9 mouse cellular contexts compared by ENCODE assay signal in the genomic region with DNA sequence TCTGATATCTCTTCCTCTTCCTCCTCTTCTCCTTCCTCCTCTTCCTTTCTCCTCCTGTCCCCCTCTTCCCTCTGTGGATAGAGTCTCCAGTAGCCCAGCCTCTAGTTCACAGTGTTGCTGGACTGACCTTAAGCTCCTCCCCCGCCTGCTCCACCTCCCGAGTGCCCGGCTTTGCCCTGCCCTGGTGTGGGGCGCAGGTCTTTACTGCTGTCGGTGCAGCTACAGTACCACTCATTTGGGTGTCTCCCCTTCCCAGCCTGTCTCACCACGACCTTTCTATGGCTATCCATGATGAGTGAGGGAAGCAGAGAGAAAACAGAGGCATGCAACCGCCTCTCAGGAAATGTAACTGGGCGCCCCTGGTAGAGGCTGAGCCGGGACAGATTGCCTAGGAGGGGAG. TPM values are rescaled to one million over a fixed set of nuclear protein-coding genes. Genes with fewer than 3 reads are reported as not detected.
DNase-seq lines count a peak whose midpoint lies in the region; ATAC-seq and TF ChIP-seq lines count a peak whose summit lies in the region.
"Had no signal": no experiment of that assay in that cellular context is flagged by ENCODE, and none has a peak within 500 bp of the region (broad histone marks: within the 10 kb centered on the region; RNA-seq: fewer than 3 reads in every experiment).

No protein-coding gene starts in this region.

- ATAC-seq in embryonic facial prominence, embryonic 11.5 days (replicated peaks; ENCODE audit: insufficient number of reproducible peaks, low FRiP score, low TSS enrichment, low read depth), result no peak
- no peak for ATAC-seq in limb, embryonic 11.5 days (ENCODE audit: insufficient number of reproducible peaks, low FRiP score, low TSS enrichment, low read depth)

- no peak overlapping the region for H3K4me3 ChIP-seq in embryonic facial prominence, embryonic 11.5 days (ENCODE audit: low read depth, low read length)
- H3K4me3 ChIP-seq in limb, embryonic 11.5 days (ENCODE audit: low read depth, low read length), result no peak overlapping the region
- H3K4me3 ChIP-seq in myocyte, result peak overlapping the region; percentile 6

- 12% methylated on average over 9 of the region's 9 CpGs for whole genome bisulfite sequencing in embryonic facial prominence, embryonic 11.5 days
- WGBS in limb, embryonic 11.5 days, result 15% methylated on average over 9 of the region's 9 CpGs

- H3K4me2 ChIP-seq in embryonic facial prominence, embryonic 11.5 days (ENCODE audit: low read depth, low read length), result no peak overlapping the region; the same call in 1 of the 2 replicates
- peak overlapping the region; percentile 25; the same call in 1 of the 2 replicates for H3K4me2 ChIP-seq in limb, embryonic 11.5 days (ENCODE audit: low read depth, severe bottlenecking)
- H3K4me2 ChIP-seq in myocyte (ENCODE audit: low read depth), result peak overlapping the region; percentile 69

- H3K36me3 ChIP-seq in embryonic facial prominence, embryonic 11.5 days (replicated peaks; ENCODE audit: control insufficient read depth, insufficient read depth, low read depth, low read length), result no peaks in the 10 kb centered on the region
- H3K36me3 ChIP-seq in limb, embryonic 11.5 days (ENCODE audit: control insufficient read depth, insufficient read depth, low read length), result no peaks in the 10 kb centered on the region
- no peaks in the 10 kb centered on the region for H3K36me3 ChIP-seq in myocyte (ENCODE audit: control insufficient read depth, insufficient read depth)
- H3K36me3 ChIP-seq: G1E had no signal

- H3K9me3 ChIP-seq in embryonic facial prominence, embryonic 11.5 days (replicated peaks; ENCODE audit: control insufficient read depth, low read length), result no peaks in the 10 kb centered on the region
- no peaks in the 10 kb centered on the region for H3K9me3 ChIP-seq in limb, embryonic 11.5 days (ENCODE audit: control insufficient read depth, low read length)
- H3K9me3 ChIP-seq: G1E had no signal

- no peak overlapping the region for H3ac ChIP-seq in myocyte (ENCODE audit: control insufficient read depth, insufficient read length)

- peaks cover 14% of the 10 kb centered on the region for H3K4me1 ChIP-seq in embryonic facial prominence, embryonic 11.5 days (ENCODE audit: control insufficient read depth, insufficient read depth, low read length)
- H3K4me1 ChIP-seq in limb, embryonic 11.5 days (ENCODE audit: control insufficient read depth, insufficient read depth, low read length), result peaks cover 37% of the 10 kb centered on the region

- intact Hi-C loops in gastrocnemius, postnatal 36 days (cut with DNase I), result loop anchor here (5.0 kb wide), 1 partner anchor 187 kb away; no protein-coding TSS in a partner anchor

- TF ChIP-seq POLR2A in myocyte (IDR thresholded peaks at IDR 0.05; ENCODE audit: insufficient read length, low read depth), result peak; percentile 72

- H3K79me2 ChIP-seq in myocyte (ENCODE audit: control insufficient read depth, insufficient read depth), result no peaks in the 10 kb centered on the region

- peak overlapping the region; percentile 91 for H3K27ac ChIP-seq in embryonic facial prominence, embryonic 11.5 days (replicated peaks; ENCODE audit: low read depth, low read length)
- peak overlapping the region; percentile 81; the same call in 1 of the 2 replicates for H3K27ac ChIP-seq in limb, embryonic 11.5 days (replicated peaks; ENCODE audit: low read depth, low read length)

- peak overlapping the region; percentile 47 for H3K9ac ChIP-seq in embryonic facial prominence, embryonic 11.5 days (replicated peaks; ENCODE audit: low read length)
- no peak overlapping the region for H3K9ac ChIP-seq in limb, embryonic 11.5 days (ENCODE audit: low read length)

- peak; percentile 49 to 64 for DNase-seq in gastrocnemius, postnatal 36 days
- no peak for DNase-seq in gastrocnemius, postnatal 25 days
- no peak for DNase-seq in embryonic facial prominence, embryonic 11.5 days (ENCODE audit: low spot score)
- peak; percentile 59 for DNase-seq in heart, postnatal 4 days
- peak; percentile 46 for DNase-seq in limb, embryonic 11.5 days (ENCODE audit: low spot score)
- DNase-seq in right cerebral cortex, adult 18-20 months, result no peak
- no peak for DNase-seq in left cerebral cortex, adult 9 months (ENCODE audit: low spot score in 2 of 2)

- H3K27me3 ChIP-seq in embryonic facial prominence, embryonic 11.5 days (ENCODE audit: control insufficient read depth, insufficient read depth, low read length), result no peaks in the 10 kb centered on the region
- no peaks in the 10 kb centered on the region for H3K27me3 ChIP-seq in limb, embryonic 11.5 days (ENCODE audit: control insufficient read depth, insufficient read depth, low read length)
- no peaks in the 10 kb centered on the region for H3K27me3 ChIP-seq in myocyte (ENCODE audit: control insufficient read depth, insufficient read depth, insufficient read length)

TF ChIP-seq in myocyte, 11 proteins besides CTCF, POLR2A, EP300 and RAD21:
- TF ChIP-seq CEBPB (IDR thresholded peaks at IDR 0.05; ENCODE audit: insufficient read depth, poor library complexity, severe bottlenecking) (no peak), TCF3 (IDR thresholded peaks at IDR 0.05; ENCODE audit: insufficient read length, low read depth) (no peak)

RNA-seq across cellular contexts. Expression of gene Cstad, which starts 5.5 kb away (rescaled TPM):
- 1 to 10 TPM; 2.5 to 3.4 TPM for total RNA-seq in gastrocnemius, postnatal 36 days (2021)
- total RNA-seq in gastrocnemius, postnatal 25 days (2021), result 1 to 10 TPM; 2.3 TPM
- 1.9 TPM in 1 of 2 replicates, not detected in the other for polyA plus RNA-seq in embryonic facial prominence, embryonic 11.5 days (2014; fragmentation: Nextera tagmentation; extraction: Ambion mirVana)
- total RNA-seq in heart, postnatal 4 days (2021), result 1 to 10 TPM; 1.7 to 3.2 TPM
- 0.37 and 1.0 TPM in 2 replicates for polyA plus RNA-seq in limb, embryonic 11.5 days (2014; fragmentation: Nextera tagmentation; extraction: Ambion mirVana)
- polyA plus RNA-seq in myocyte (2012; fragmentation: generic; extraction: Trizol), result 0.77 TPM
- polyA plus RNA-seq: G1E had no signal

Comparison
In these comparisons a context has a peak if more than half of its experiments do, and no peak if none do; other contexts are left out.
1. DNase-seq: peak in gastrocnemius, postnatal 36 days (2 of 2), heart, postnatal 4 days (single experiment) and limb, embryonic 11.5 days (single experiment); none in gastrocnemius, postnatal 25 days (single experiment), embryonic facial prominence, embryonic 11.5 days (single experiment), right cerebral cortex, adult 18-20 months (single experiment) and left cerebral cortex, adult 9 months (0 of 2).